Mouse (Mus musculus) lung, embryonic 14.5 days (tissue): ENCODE data around the gene Amn. TPM values are rescaled to one million over a fixed set of nuclear protein-coding genes. Genes with fewer than 3 reads are reported as not detected.

Experiments
- ATAC-seq: fragments of 200-750 bp; cut with Nextera tagmentation; 2 replicates; pipeline ENCODE4 v1.8.0; 2017; ENCODE audit warnings: mild to moderate bottlenecking, moderate TSS enrichment, moderate library complexity; ENCODE audit not compliant: insufficient read depth
- DNase-seq: peaks from one replicate; pipeline ENCODE4 v3.0.0-alpha.2; 2015
- H3K27ac ChIP-seq: fragments of 300-500 bp; sonication (generic); 2 replicates; pipeline ENCODE4 v1.5.1; 2014; ENCODE audit warnings: low read depth, mild to moderate bottlenecking, moderate library complexity
- H3K27me3 ChIP-seq: fragments of 300-500 bp; sonication (generic); 2 replicates; pipeline ENCODE4 v1.6.1; 2014; ENCODE audit warnings: low read length, control low read depth; ENCODE audit not compliant: insufficient read depth
- H3K36me3 ChIP-seq: fragments of 300-500 bp; sonication (generic); 2 replicates; pipeline ENCODE4 v1.6.1; 2014; ENCODE audit warnings: control low read depth; ENCODE audit not compliant: insufficient read depth
- H3K4me1 ChIP-seq: fragments of 300-500 bp; sonication (generic); 2 replicates; pipeline ENCODE4 v1.6.1; 2014; ENCODE audit warnings: antibody characterized with exemption, control low read depth; ENCODE audit not compliant: insufficient read depth
- H3K4me2 ChIP-seq: fragments of 300-500 bp; sonication (generic); 2 replicates; pipeline ENCODE4 v1.6.1; 2014; ENCODE audit warnings: mild to moderate bottlenecking
- H3K4me3 ChIP-seq: fragments of 300-500 bp; sonication (generic); 2 replicates; pipeline ENCODE4 v1.5.1; 2014; ENCODE audit warnings: low read depth, low read length
- H3K9ac ChIP-seq: fragments of 300-500 bp; sonication (generic); 2 replicates; pipeline ENCODE4 v1.6.1; 2014
- H3K9me3 ChIP-seq: fragments of 300-500 bp; sonication (generic); 2 replicates; pipeline ENCODE4 v1.6.1; 2016; ENCODE audit warnings: low read depth, low read length, control low read depth
- CTCF ChIP-seq: IDR thresholded peaks from 2 replicates; pipeline ENCODE4 v1.5.1; 2016; ENCODE audit warnings: antibody characterized with exemption, low read depth
- WGBS: fragments of 180-500 bp; shearing (Covaris S2); extraction: QIAGEN DNeasy Blood & Tissue Kit; methylation state at CpG from one replicate; pipeline ENCODE4 v1.1.7; 2014; 5-methylcytosine and 5-hydroxymethylcytosine counted together
- polyA plus RNA-seq: library from polyadenylated mRNA; unstranded; fragments of >200 nt; fragmentation: Nextera tagmentation; extraction: Ambion mirVana; gene quantifications from 2 replicates; pipeline ENCODE4 v1.2.1, GENCODE M21; 2014

Amn gene
- polyA plus RNA-seq, 1 experiment from 2014 or later, result 0.36 TPM

- WGBS, result 88% methylated on average over 9 of the region's 9 CpGs
- H3K27ac ChIP-seq, result no peak overlapping the region
Observed at GRCm38 (mm10) chr12:111317694-111318093, 46.8 kb downstream of the Amn start.

GRCm38 (mm10) chr12:111320549-111320948, 49.7 kb downstream of the Amn start:
- WGBS, result 51% methylated on average over 12 of the region's 12 CpGs
- TF ChIP-seq CTCF, result no peak
- peak; percentile 69 for ATAC-seq

More at GRCm38 (mm10) chr12:111317694-111318093, 46.8 kb downstream of the Amn start:
- Histone ChIP-seq H3K4me1 (no peaks in the 10 kb centered on the region), H3K9me3 (no peaks in the 10 kb centered on the region), H3K9ac (no peak overlapping the region), H3K36me3 (peaks cover 100% of the 10 kb centered on the region), H3K4me3 (no peak overlapping the region), H3K27me3 (no peaks in the 10 kb centered on the region), H3K4me2 (no peak overlapping the region)
- no peak for TF ChIP-seq CTCF
- DNase-seq (no peak), ATAC-seq (no peak)

GRCm38 (mm10) chr12:111321832-111322231, 50.9 kb downstream of the Amn start:
- no peak overlapping the region for H3K27ac ChIP-seq
- 81% methylated on average over 13 of the region's 13 CpGs for WGBS
- no peak for TF ChIP-seq CTCF

More at GRCm38 (mm10) chr12:111320549-111320948, 49.7 kb downstream of the Amn start:
- no peak overlapping the region for H3K27ac ChIP-seq
- H3K36me3 ChIP-seq, result peaks cover 99% of the 10 kb centered on the region
- H3K27me3 ChIP-seq, result no peaks in the 10 kb centered on the region
- no peak overlapping the region for H3K9ac ChIP-seq
- no peak overlapping the region for H3K4me2 ChIP-seq
- H3K4me1 ChIP-seq, result no peaks in the 10 kb centered on the region
- no peak overlapping the region for H3K4me3 ChIP-seq
- DNase-seq, result peak; percentile 81
- H3K9me3 ChIP-seq, result no peaks in the 10 kb centered on the region

GRCm38 (mm10) chr12:111323423-111323822, 52.5 kb downstream of the Amn start:
- WGBS, result 84% methylated on average over 4 of the region's 4 CpGs
- H3K9me3 ChIP-seq, result no peaks in the 10 kb centered on the region
- H3K36me3 ChIP-seq, result peaks cover 98% of the 10 kb centered on the region
- no peaks in the 10 kb centered on the region for H3K27me3 ChIP-seq
- H3K9ac ChIP-seq, result no peak overlapping the region
- no peak overlapping the region for H3K4me2 ChIP-seq
- H3K4me1 ChIP-seq, result no peaks in the 10 kb centered on the region
- no peak for TF ChIP-seq CTCF
- H3K4me3 ChIP-seq, result no peak overlapping the region
- DNase-seq (no peak), ATAC-seq (no peak)
- H3K27ac ChIP-seq, result no peak overlapping the region

More at GRCm38 (mm10) chr12:111321832-111322231, 50.9 kb downstream of the Amn start:
- DNase-seq, result peak; percentile 13
- H3K9ac ChIP-seq, result no peak overlapping the region
- H3K4me1 ChIP-seq, result no peaks in the 10 kb centered on the region
- no peaks in the 10 kb centered on the region for H3K9me3 ChIP-seq
- ATAC-seq, result no peak
- no peaks in the 10 kb centered on the region for H3K27me3 ChIP-seq
- no peak overlapping the region for H3K4me2 ChIP-seq
- H3K4me3 ChIP-seq, result no peak overlapping the region
- peaks cover 98% of the 10 kb centered on the region for H3K36me3 ChIP-seq

GRCm38 (mm10) chr12:111324536-111324935, 53.6 kb downstream of the Amn start:
- Histone ChIP-seq H3K4me1 (no peaks in the 10 kb centered on the region), H3K9me3 (no peaks in the 10 kb centered on the region), H3K27me3 (no peaks in the 10 kb centered on the region), H3K9ac (no peak overlapping the region), H3K4me2 (no peak overlapping the region), H3K4me3 (no peak overlapping the region), H3K36me3 (peaks cover 94% of the 10 kb centered on the region), H3K27ac (no peak overlapping the region)
- DNase-seq (no peak), ATAC-seq (no peak)
- TF ChIP-seq CTCF, result no peak
- 93% methylated on average over 21 of the region's 21 CpGs for WGBS

- H3K27ac ChIP-seq, result no peak overlapping the region
- H3K36me3 ChIP-seq, result peaks cover 94% of the 10 kb centered on the region
- no peaks in the 10 kb centered on the region for H3K9me3 ChIP-seq
- no peaks in the 10 kb centered on the region for H3K27me3 ChIP-seq
- no peak overlapping the region for H3K4me2 ChIP-seq
- ATAC-seq (no peak), DNase-seq (no peak)
- WGBS, result 94% methylated on average over 12 of the region's 12 CpGs
- H3K9ac ChIP-seq, result no peak overlapping the region
- no peak for TF ChIP-seq CTCF
- no peaks in the 10 kb centered on the region for H3K4me1 ChIP-seq
- H3K4me3 ChIP-seq, result no peak overlapping the region
Observed at GRCm38 (mm10) chr12:111324949-111325348, 54.1 kb downstream of the Amn start.

- TF ChIP-seq CTCF, result no peak
- no peak for ATAC-seq
- 91% methylated on average over 18 of the region's 18 CpGs for WGBS
- no peak for DNase-seq
- Histone ChIP-seq H3K27me3 (no peaks in the 10 kb centered on the region), H3K4me1 (no peaks in the 10 kb centered on the region), H3K4me2 (no peak overlapping the region), H3K36me3 (peaks cover 90% of the 10 kb centered on the region), H3K27ac (no peak overlapping the region), H3K9ac (no peak overlapping the region), H3K9me3 (no peaks in the 10 kb centered on the region), H3K4me3 (no peak overlapping the region)
Observed at GRCm38 (mm10) chr12:111325744-111326424, 55.0 kb downstream of the Amn start.

Other genes starting within 250 kb of the Amn start
- 14.4 and 17.0 TPM in 2 replicates for gene Rcor1, start 231.7 kb upstream of the Amn start, polyA plus RNA-seq
- gene Traf3, start 104.7 kb upstream of the Amn start, polyA plus RNA-seq, result 10.7 and 11.7 TPM in 2 replicates
- not detected in 2 replicates for gene 4930595D18Rik, start 86.6 kb upstream of the Amn start, polyA plus RNA-seq
- 45.1 and 47.5 TPM in 2 replicates for gene Cdc42bpb, start 106.6 kb downstream of the Amn start, polyA plus RNA-seq
- 0.50 and 0.68 TPM in 2 replicates for gene Lbhd2, start 135.7 kb downstream of the Amn start, polyA plus RNA-seq
- gene Exoc3l4, start 145.9 kb downstream of the Amn start, polyA plus RNA-seq, result 10.3 and 10.7 TPM in 2 replicates
- gene Tnfaip2, start 171.4 kb downstream of the Amn start, polyA plus RNA-seq, result 2.0 and 3.4 TPM in 2 replicates
- 8.1 and 10.8 TPM in 2 replicates for gene Gm266, start 214.7 kb downstream of the Amn start, polyA plus RNA-seq